Mouse (Mus musculus) cortical plate, adult 2 months (tissue): Measurements from ENCODE around the gene Cdca3.
"Not testable (repeated sequence)": the region's sequence is repeated elsewhere in the genome, so short reads cannot be mapped to it uniquely, and the experiment has no call there.

Source experiments
- CTCF ChIP-seq: fragments of 200-500 bp; IDR thresholded peaks from 2 replicates; pipeline ENCODE4 v1.5.1; 2011; ENCODE audit warnings: mild to moderate bottlenecking, control low read depth, low read length; ENCODE audit not compliant: insufficient read depth; ENCODE audit errors: extremely low read depth
- POLR2A ChIP-seq: fragments of 200-500 bp; IDR thresholded peaks from 2 replicates; pipeline ENCODE4 v1.6.1; 2011; ENCODE audit warnings: mild to moderate bottlenecking, low read length, control low read depth; ENCODE audit not compliant: insufficient read depth; ENCODE audit errors: extremely low read depth

DNA sequence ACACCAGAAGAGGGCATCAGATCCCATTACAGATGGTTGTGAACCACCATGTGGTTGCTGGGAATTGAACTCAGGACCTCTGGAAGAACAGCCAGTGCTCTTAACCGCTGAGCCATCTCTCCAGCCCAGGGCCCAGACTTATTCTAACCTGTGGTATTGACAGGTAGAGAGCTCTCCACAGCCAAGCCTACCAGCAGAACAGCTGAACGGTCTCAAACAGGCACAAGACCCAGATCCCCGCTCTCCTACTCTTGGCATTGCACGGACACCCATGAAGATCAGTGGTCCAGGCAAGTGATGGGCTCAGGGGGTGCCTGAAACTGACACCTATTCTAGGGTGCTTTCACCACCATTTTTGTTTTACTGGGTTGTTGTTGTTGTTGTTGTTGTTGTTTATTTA is 1.9 kb downstream of the Cdca3 start:
- not testable (repeated sequence) for TF ChIP-seq CTCF, POLR2A
